Mouse (Mus musculus) gastrocnemius, postnatal 25 days (tissue): ENCODE results near the gene Ephb2. TPM values are rescaled to one million over a fixed set of nuclear protein-coding genes. Genes with fewer than 3 reads are reported as not detected.

Source experiments
- DNase-seq: peaks from one replicate; pipeline ENCODE4 v3.0.0; 2022
- microRNA-seq, 2 experiments: library from miRNA; unstranded; fragments of <30 nt; microRNA quantifications; one replicate each; pipeline ENCODE4 v1.2.0; 2021; ENCODE audit warnings: borderline replicate concordance in 2 of 2
- total RNA-seq, 2 experiments: library from RNA; stranded (reverse); gene quantifications; 1 replicate in 1 of 2; 2 replicates in 1 of 2; pipeline ENCODE4 v1.2.3; 2021

The Ephb2 gene
- total RNA-seq, 2 experiments from 2014 or later: 1.00 to 1.2 TPM

- no peak for DNase-seq
These were observed 235.9 kb downstream of the Ephb2 start for GRCm38 (mm10) chr4:136599869-136600268.

GRCm38 (mm10) chr4:136598268-136598876, 237.4 kb downstream of the Ephb2 start:
- DNase-seq: no peak

Small RNAs within 50 kb of the gene (microRNA-seq; reads per million reads assigned to microRNA genes)
- 0 reads per million in 2 experiments for gene Gm22180

Other genes with a start within 250 kb of the Ephb2 start
- 10 to 100 TPM; 16.8 to 18.0 TPM for gene Kdm1a, start 233.3 kb downstream of the Ephb2 start, total RNA-seq
- gene Tex46, start 225.6 kb downstream of the Ephb2 start, total RNA-seq: not detected
- not detected for gene Lactbl1, start 213.4 kb downstream of the Ephb2 start, total RNA-seq
- gene C1qb, start 50.2 kb upstream of the Ephb2 start, total RNA-seq: 10 to 100 TPM; 13.4 to 16.5 TPM
- gene C1qc, start 57.1 kb upstream of the Ephb2 start, total RNA-seq: 10 to 100 TPM; 10.9 to 13.3 TPM
- 10 to 100 TPM; 11.6 to 15.5 TPM for gene C1qa, start 62.8 kb upstream of the Ephb2 start, total RNA-seq
- gene Epha8, start 120.8 kb upstream of the Ephb2 start, total RNA-seq: not detected
- 1 to 10 TPM; 6.5 to 7.6 TPM for gene Zbtb40, start 212.8 kb upstream of the Ephb2 start, total RNA-seq